Mouse (Mus musculus): ENCODE data around the gene Mybpc3. TPM values are rescaled to one million over a fixed set of nuclear protein-coding genes. Genes with fewer than 3 reads are reported as not detected.

Gene Mybpc3
- polyA plus RNA-seq, 2 experiments, result 0.12 to 0.29 TPM

- H3K27me3 ChIP-seq (ENCODE audit: control insufficient read depth, insufficient read depth, low read length), result no peaks in the 10 kb centered on the region
- H3K9ac ChIP-seq (ENCODE audit: low read depth, low read length, severe bottlenecking), result no peak overlapping the region
- TF ChIP-seq POLR2A (IDR thresholded peaks at IDR 0.05; ENCODE audit: borderline replicate concordance, extremely low read depth, insufficient read depth, insufficient read length), result no peak
- ATAC-seq (ENCODE audit: low FRiP score, low read depth), result no peak
- H3K4me3 ChIP-seq (replicated peaks; ENCODE audit: low read length), result no peak overlapping the region
- H3K27ac ChIP-seq (replicated peaks; ENCODE audit: low read depth, low read length), result no peak overlapping the region
- peaks cover 60% of the 10 kb centered on the region for H3K36me3 ChIP-seq (ENCODE audit: control insufficient read depth, insufficient read depth, low read length)
- no peak overlapping the region for H3K4me2 ChIP-seq (replicated peaks; ENCODE audit: low read depth, low read length, severe bottlenecking)
- no peaks in the 10 kb centered on the region for H3K4me1 ChIP-seq (ENCODE audit: control insufficient read depth, insufficient read depth, low read length)
- no peak for DNase-seq (ENCODE audit: low spot score)
- H3K9me3 ChIP-seq (ENCODE audit: control insufficient read depth, low read length), result no peaks in the 10 kb centered on the region
- WGBS, result 23% methylated on average over 6 of the region's 6 CpGs
These were observed 39.2 kb downstream of the Mybpc3 start for GRCm38 (mm10) chr2:91157002-91157752.

GRCm38 (mm10) chr2:91160591-91160990 is 42.6 kb downstream of the Mybpc3 start:
- H3K4me2 ChIP-seq (replicated peaks; ENCODE audit: low read depth, low read length, severe bottlenecking), result no peak overlapping the region
- no peaks in the 10 kb centered on the region for H3K27me3 ChIP-seq (ENCODE audit: control insufficient read depth, insufficient read depth, low read length)
- TF ChIP-seq POLR2A (IDR thresholded peaks at IDR 0.05; ENCODE audit: borderline replicate concordance, extremely low read depth, insufficient read depth, insufficient read length), result no peak
- ATAC-seq (ENCODE audit: low FRiP score, low read depth), result no peak
- H3K9ac ChIP-seq (ENCODE audit: low read depth, low read length, severe bottlenecking), result no peak overlapping the region
- no peaks in the 10 kb centered on the region for H3K9me3 ChIP-seq (ENCODE audit: control insufficient read depth, low read length)
- WGBS, result 83% methylated on average over 6 of the region's 6 CpGs
- peaks cover 61% of the 10 kb centered on the region for H3K36me3 ChIP-seq (ENCODE audit: control insufficient read depth, insufficient read depth, low read length)
- H3K4me1 ChIP-seq (ENCODE audit: control insufficient read depth, insufficient read depth, low read length), result no peaks in the 10 kb centered on the region
- DNase-seq (ENCODE audit: low spot score), result no peak
- no peak overlapping the region for H3K4me3 ChIP-seq (replicated peaks; ENCODE audit: low read length)
- no peak overlapping the region for H3K27ac ChIP-seq (replicated peaks; ENCODE audit: low read depth, low read length)

GRCm38 (mm10) chr2:91162952-91163351 is 45.0 kb downstream of the Mybpc3 start:
- Histone ChIP-seq H3K27me3 (ENCODE audit: control insufficient read depth, insufficient read depth, low read length) (no peaks in the 10 kb centered on the region), H3K9me3 (ENCODE audit: control insufficient read depth, low read length) (no peaks in the 10 kb centered on the region), H3K4me1 (ENCODE audit: control insufficient read depth, insufficient read depth, low read length) (no peaks in the 10 kb centered on the region), H3K27ac (replicated peaks; ENCODE audit: low read depth, low read length) (no peak overlapping the region), H3K36me3 (ENCODE audit: control insufficient read depth, insufficient read depth, low read length) (peaks cover 58% of the 10 kb centered on the region), H3K4me3 (replicated peaks; ENCODE audit: low read length) (no peak overlapping the region), H3K4me2 (replicated peaks; ENCODE audit: low read depth, low read length, severe bottlenecking) (no peak overlapping the region), H3K9ac (ENCODE audit: low read depth, low read length, severe bottlenecking) (no peak overlapping the region)
- WGBS, result 74% methylated on average over 4 of the region's 4 CpGs
- TF ChIP-seq POLR2A (IDR thresholded peaks at IDR 0.05; ENCODE audit: borderline replicate concordance, extremely low read depth, insufficient read depth, insufficient read length), result no peak
- ATAC-seq (ENCODE audit: low FRiP score, low read depth) (no peak), DNase-seq (ENCODE audit: low spot score) (no peak)

DNA sequence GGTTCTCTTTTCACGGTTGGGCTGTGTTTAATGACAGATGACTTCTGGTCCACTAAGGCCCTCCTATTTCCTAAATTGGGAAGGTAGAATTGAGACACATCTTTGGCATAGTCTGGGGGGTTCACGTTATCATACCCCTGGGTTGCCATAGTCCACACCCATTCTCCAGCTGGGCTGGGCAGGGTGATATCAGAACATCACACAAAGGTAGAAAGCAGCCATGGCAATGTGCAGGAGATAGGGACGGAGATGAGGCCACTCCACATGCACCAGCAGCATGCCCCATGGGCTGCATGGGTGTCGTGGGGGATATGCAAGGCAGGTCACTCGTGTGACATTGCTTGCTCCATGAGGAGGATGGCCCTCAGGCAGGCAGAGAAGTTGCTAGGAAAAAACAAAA is 45.6 kb downstream of the Mybpc3 start:
- no peaks in the 10 kb centered on the region for H3K4me1 ChIP-seq (ENCODE audit: control insufficient read depth, insufficient read depth, low read length)
- H3K4me3 ChIP-seq (replicated peaks; ENCODE audit: low read length), result no peak overlapping the region
- H3K27ac ChIP-seq (replicated peaks; ENCODE audit: low read depth, low read length), result no peak overlapping the region
- no peak for ATAC-seq (ENCODE audit: low FRiP score, low read depth)
- H3K9ac ChIP-seq (ENCODE audit: low read depth, low read length, severe bottlenecking), result no peak overlapping the region
- H3K4me2 ChIP-seq (replicated peaks; ENCODE audit: low read depth, low read length, severe bottlenecking), result no peak overlapping the region
- no peaks in the 10 kb centered on the region for H3K27me3 ChIP-seq (ENCODE audit: control insufficient read depth, insufficient read depth, low read length)
- peaks cover 56% of the 10 kb centered on the region for H3K36me3 ChIP-seq (ENCODE audit: control insufficient read depth, insufficient read depth, low read length)
- TF ChIP-seq POLR2A (IDR thresholded peaks at IDR 0.05; ENCODE audit: borderline replicate concordance, extremely low read depth, insufficient read depth, insufficient read length), result no peak
- H3K9me3 ChIP-seq (ENCODE audit: control insufficient read depth, low read length), result no peaks in the 10 kb centered on the region
- no peak for DNase-seq (ENCODE audit: low spot score)
- WGBS, result 81% methylated on average over 5 of the region's 5 CpGs

GRCm38 (mm10) chr2:91164991-91165390 is 47.0 kb downstream of the Mybpc3 start:
- no peak for TF ChIP-seq POLR2A (IDR thresholded peaks at IDR 0.05; ENCODE audit: borderline replicate concordance, extremely low read depth, insufficient read depth, insufficient read length)
- 94% methylated on average over 6 of the region's 6 CpGs for WGBS
- Histone ChIP-seq H3K4me1 (ENCODE audit: control insufficient read depth, insufficient read depth, low read length) (no peaks in the 10 kb centered on the region), H3K4me3 (replicated peaks; ENCODE audit: low read length) (no peak overlapping the region), H3K9me3 (ENCODE audit: control insufficient read depth, low read length) (no peaks in the 10 kb centered on the region), H3K4me2 (replicated peaks; ENCODE audit: low read depth, low read length, severe bottlenecking) (no peak overlapping the region), H3K36me3 (ENCODE audit: control insufficient read depth, insufficient read depth, low read length) (peaks cover 57% of the 10 kb centered on the region), H3K9ac (ENCODE audit: low read depth, low read length, severe bottlenecking) (no peak overlapping the region), H3K27ac (replicated peaks; ENCODE audit: low read depth, low read length) (no peak overlapping the region), H3K27me3 (ENCODE audit: control insufficient read depth, insufficient read depth, low read length) (no peaks in the 10 kb centered on the region)
- ATAC-seq (ENCODE audit: low FRiP score, low read depth), result no peak
- DNase-seq (ENCODE audit: low spot score), result no peak

Measured in limb, embryonic 14.5 days (tissue).